Mouse (Mus musculus) small intestine, adult 2 months (tissue): Measurements from ENCODE around the gene Ptgfrn.

Experiments
- CTCF ChIP-seq: fragments of 200-500 bp; IDR thresholded peaks from 2 replicates; pipeline ENCODE4 v1.5.1; 2012; ENCODE audit warnings: low read depth, mild to moderate bottlenecking, control low read depth, inconsistent platforms, low read length, moderate library complexity, mixed read lengths; ENCODE audit not compliant: insufficient replicate concordance, insufficient read length; ENCODE audit errors: extremely low read depth
- POLR2A ChIP-seq: fragments of 200-500 bp; IDR thresholded peaks from 2 replicates; pipeline ENCODE4 v1.6.1; 2012; ENCODE audit warnings: low read depth, mild to moderate bottlenecking, control low read depth, inconsistent platforms, low read length, moderate library complexity

DNA sequence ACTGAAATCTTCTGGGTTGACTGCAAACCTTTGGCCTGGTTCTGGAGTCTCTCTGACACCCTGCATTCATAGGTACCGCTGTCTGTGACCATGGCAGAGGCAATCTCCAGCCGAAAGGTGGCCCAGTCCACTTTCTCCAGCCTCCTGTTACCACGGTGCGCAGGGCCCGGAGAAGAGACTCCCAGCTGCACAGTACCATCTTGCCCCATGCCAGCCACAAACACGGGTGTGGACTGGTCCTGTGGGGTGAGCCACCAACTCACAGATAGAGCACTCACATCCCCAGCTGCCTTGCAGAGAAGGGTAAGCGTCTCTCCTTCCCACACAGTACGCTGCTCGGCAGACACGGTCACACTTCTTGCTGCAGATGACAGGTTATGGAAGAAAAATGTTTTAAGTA, 97.1 kb downstream of the Ptgfrn start:
- no peak for TF ChIP-seq POLR2A
- TF ChIP-seq CTCF = no peak
